Mouse (Mus musculus): ENCODE results near the gene Efna1. TPM values are rescaled to one million over a fixed set of nuclear protein-coding genes. Genes with fewer than 3 reads are reported as not detected.

Efna1 gene
- polyA plus RNA-seq, 1 experiment from 2014 or later = 55.8 TPM

DNA sequence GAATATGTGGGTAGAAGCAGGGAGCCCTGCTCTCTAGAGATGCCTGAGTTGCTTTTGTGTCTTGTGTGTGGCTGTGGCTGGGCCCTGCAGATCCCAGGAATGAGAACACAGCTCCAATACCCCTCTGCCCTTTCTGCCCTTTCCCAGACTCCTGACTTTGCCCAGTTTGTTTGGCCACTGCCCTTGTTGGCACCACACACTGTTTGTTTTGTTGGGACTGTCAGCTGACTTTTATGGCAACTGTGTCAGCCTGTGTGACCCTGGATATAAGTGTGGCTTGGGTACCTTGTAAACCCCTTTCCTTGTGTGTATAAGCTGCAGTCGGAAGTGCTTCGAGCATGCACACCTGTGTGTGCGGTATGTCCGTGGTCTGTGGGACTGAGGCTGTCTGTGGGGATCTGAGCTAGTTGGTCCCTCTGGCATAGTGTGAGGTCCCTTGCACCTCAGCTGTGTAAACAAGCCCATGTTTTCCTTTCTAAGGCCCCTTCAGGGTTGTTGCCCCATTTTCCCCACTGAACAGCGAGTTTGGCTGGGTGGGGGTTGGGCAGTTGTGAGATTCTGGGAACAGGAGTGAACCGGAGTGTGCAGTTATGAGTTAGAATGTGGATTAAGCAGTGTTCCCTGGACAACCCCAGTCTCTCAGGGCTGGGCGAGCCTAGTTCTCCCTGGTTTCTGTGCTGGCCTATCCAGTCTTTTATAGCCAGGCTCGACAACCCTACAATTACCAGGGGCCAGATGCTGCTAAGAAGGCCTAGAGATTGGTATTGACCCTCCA, 24.8 kb upstream of the Efna1 start:
- WGBS = 52% methylated on average over 8 of the region's 8 CpGs
- ATAC-seq (ENCODE audit: insufficient number of reproducible peaks, low FRiP score, low TSS enrichment, low read depth) = 0 out of 2 replicates have a peak, but pooled peaks have one; percentile 22
- no peaks in the 10 kb centered on the region for H3K27me3 ChIP-seq
- H3K4me3 ChIP-seq (replicated peaks) = no peak overlapping the region
- peaks cover 15% of the 10 kb centered on the region for H3K4me1 ChIP-seq
- H3K9me3 ChIP-seq (replicated peaks) = no peaks in the 10 kb centered on the region
- H3K27ac ChIP-seq (replicated peaks) = no peak overlapping the region
- H3K36me3 ChIP-seq = no peaks in the 10 kb centered on the region
- H3K9ac ChIP-seq = no peak overlapping the region
- no peak overlapping the region for H3K4me2 ChIP-seq (replicated peaks)

DNA sequence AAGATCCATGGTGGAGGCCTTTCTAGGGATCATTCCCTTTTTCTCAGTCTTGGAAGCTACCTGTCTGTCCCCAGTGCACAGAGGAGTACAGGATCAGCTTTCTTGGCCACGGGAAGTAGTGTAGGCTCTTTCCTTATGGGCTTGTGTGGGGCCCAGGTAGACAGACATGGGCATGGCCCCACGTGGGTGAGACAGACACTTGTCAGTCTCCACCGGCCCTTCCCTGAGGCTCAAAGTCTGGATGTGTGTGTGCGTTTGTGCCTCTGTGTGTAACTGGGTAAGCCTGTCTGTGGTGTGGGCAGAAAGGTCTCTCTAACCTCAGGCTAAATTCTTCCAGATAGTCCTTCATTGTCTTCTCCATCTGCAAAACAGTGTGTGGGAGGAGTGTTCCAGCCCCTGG, 24.2 kb upstream of the Efna1 start:
- Histone ChIP-seq H3K36me3 (no peaks in the 10 kb centered on the region), H3K4me3 (replicated peaks) (no peak overlapping the region), H3K9me3 (replicated peaks) (no peaks in the 10 kb centered on the region), H3K9ac (no peak overlapping the region), H3K4me2 (replicated peaks) (no peak overlapping the region), H3K4me1 (peaks cover 16% of the 10 kb centered on the region), H3K27me3 (no peaks in the 10 kb centered on the region), H3K27ac (replicated peaks) (no peak overlapping the region)
- WGBS = 34% methylated on average over 4 of the region's 4 CpGs
- no peak for ATAC-seq (ENCODE audit: insufficient number of reproducible peaks, low FRiP score, low TSS enrichment, low read depth)

DNA sequence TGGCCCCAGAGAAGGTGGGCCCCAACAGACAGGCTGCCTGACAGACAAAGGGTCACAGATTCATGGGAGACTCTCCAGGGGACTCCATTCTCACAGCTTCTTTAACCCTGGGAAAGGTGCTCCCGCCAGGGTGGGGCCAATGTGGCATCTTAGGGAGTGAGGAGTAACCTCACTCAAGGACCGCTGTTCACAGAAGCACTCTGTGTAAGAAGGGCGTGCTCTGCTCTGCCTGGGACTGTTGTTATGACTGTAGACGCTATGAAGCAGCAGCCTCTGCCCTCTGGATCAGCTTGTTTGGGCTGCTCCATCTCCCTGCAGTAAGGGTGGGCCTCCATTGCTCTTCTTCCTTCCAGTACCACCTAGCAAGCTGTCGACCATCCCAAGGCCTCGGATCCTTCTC, 23.5 kb upstream of the Efna1 start:
- H3K27ac ChIP-seq (replicated peaks) = no peak overlapping the region
- no peak for ATAC-seq (ENCODE audit: insufficient number of reproducible peaks, low FRiP score, low TSS enrichment, low read depth)
- no peaks in the 10 kb centered on the region for H3K36me3 ChIP-seq
- H3K4me1 ChIP-seq = peaks cover 22% of the 10 kb centered on the region
- 63% methylated on average over 6 of the region's 6 CpGs for WGBS
- no peaks in the 10 kb centered on the region for H3K9me3 ChIP-seq (replicated peaks)
- H3K4me3 ChIP-seq (replicated peaks) = no peak overlapping the region
- no peak overlapping the region for H3K9ac ChIP-seq
- no peak overlapping the region for H3K4me2 ChIP-seq (replicated peaks)
- H3K27me3 ChIP-seq = no peaks in the 10 kb centered on the region

- no peak for ATAC-seq (ENCODE audit: insufficient number of reproducible peaks, low FRiP score, low TSS enrichment, low read depth)
- no peak overlapping the region for H3K27ac ChIP-seq (replicated peaks)
- no peak overlapping the region for H3K9ac ChIP-seq
- no peaks in the 10 kb centered on the region for H3K9me3 ChIP-seq (replicated peaks)
- 70% methylated on average over 2 of the region's 2 CpGs for WGBS
- no peaks in the 10 kb centered on the region for H3K36me3 ChIP-seq
- H3K4me2 ChIP-seq (replicated peaks) = no peak overlapping the region
- peaks cover 26% of the 10 kb centered on the region for H3K4me1 ChIP-seq
- H3K27me3 ChIP-seq = no peaks in the 10 kb centered on the region
- H3K4me3 ChIP-seq (replicated peaks) = no peak overlapping the region
Measured at GRCm38 (mm10) chr3:89300514-89300913, 19.6 kb upstream of the Efna1 start.

GRCm38 (mm10) chr3:89300071-89300470, 19.1 kb upstream of the Efna1 start:
- H3K27me3 ChIP-seq = no peaks in the 10 kb centered on the region
- H3K9me3 ChIP-seq (replicated peaks) = no peaks in the 10 kb centered on the region
- H3K4me2 ChIP-seq (replicated peaks) = peak overlapping the region; percentile 57
- H3K4me1 ChIP-seq = peaks cover 21% of the 10 kb centered on the region
- no peak overlapping the region for H3K27ac ChIP-seq (replicated peaks)
- ATAC-seq (ENCODE audit: insufficient number of reproducible peaks, low FRiP score, low TSS enrichment, low read depth) = no peak
- no peaks in the 10 kb centered on the region for H3K36me3 ChIP-seq
- 33% methylated on average over 1 of the region's 1 CpGs for WGBS
- H3K4me3 ChIP-seq (replicated peaks) = peak overlapping the region; percentile 25
- H3K9ac ChIP-seq = 0 out of 2 replicates have a peak overlapping the region, but pooled peaks have one; percentile 7

DNA sequence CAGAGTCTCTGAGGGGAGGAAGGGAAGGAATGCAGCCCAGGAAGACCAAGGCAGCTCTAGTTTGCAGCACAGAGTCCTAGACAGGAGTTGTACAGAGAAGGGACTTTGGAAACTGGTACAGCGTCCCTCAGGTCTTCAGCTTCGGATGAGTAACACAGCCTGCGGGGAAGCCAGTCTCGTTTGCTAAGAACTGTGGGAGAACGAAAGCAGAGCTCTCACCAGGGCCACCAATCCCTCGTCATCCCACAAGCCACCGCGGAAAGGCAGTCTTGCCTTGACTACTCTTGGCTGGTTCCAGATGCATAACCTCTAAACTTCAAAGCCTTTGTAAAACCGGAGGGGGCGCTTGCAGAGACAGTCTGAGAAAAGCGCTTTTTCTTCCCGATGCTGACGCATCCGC, 18.6 kb upstream of the Efna1 start:
- no peak for ATAC-seq (ENCODE audit: insufficient number of reproducible peaks, low FRiP score, low TSS enrichment, low read depth)
- WGBS = 3% methylated on average over 14 of the region's 14 CpGs
- Histone ChIP-seq H3K4me3 (replicated peaks) (peak overlapping the region; percentile 25), H3K27me3 (no peaks in the 10 kb centered on the region), H3K4me1 (peaks cover 18% of the 10 kb centered on the region; the same call in 1 of the 2 replicates), H3K9ac (0 out of 2 replicates have a peak overlapping the region, but pooled peaks have one; percentile 7), H3K9me3 (replicated peaks) (no peaks in the 10 kb centered on the region), H3K36me3 (no peaks in the 10 kb centered on the region), H3K27ac (replicated peaks) (no peak overlapping the region), H3K4me2 (replicated peaks) (peak overlapping the region; percentile 57)

GRCm38 (mm10) chr3:89298908-89299307, 18.0 kb upstream of the Efna1 start:
- H3K9me3 ChIP-seq (replicated peaks) = no peaks in the 10 kb centered on the region
- peaks cover 18% of the 10 kb centered on the region; the same call in 1 of the 2 replicates for H3K4me1 ChIP-seq
- WGBS = 83% methylated on average over 6 of the region's 6 CpGs
- no peaks in the 10 kb centered on the region for H3K27me3 ChIP-seq
- H3K36me3 ChIP-seq = no peaks in the 10 kb centered on the region
- H3K27ac ChIP-seq (replicated peaks) = no peak overlapping the region
- H3K9ac ChIP-seq = no peak overlapping the region
- no peak overlapping the region; the same call in 1 of the 2 replicates for H3K4me3 ChIP-seq (replicated peaks)
- peak overlapping the region; percentile 57; the same call in 1 of the 2 replicates for H3K4me2 ChIP-seq (replicated peaks)
- no peak for ATAC-seq (ENCODE audit: insufficient number of reproducible peaks, low FRiP score, low TSS enrichment, low read depth)

- H3K27ac ChIP-seq (replicated peaks) = no peak overlapping the region
- peaks cover 18% of the 10 kb centered on the region; the same call in 1 of the 2 replicates for H3K4me1 ChIP-seq
- H3K4me3 ChIP-seq (replicated peaks) = no peak overlapping the region
- H3K9me3 ChIP-seq (replicated peaks) = no peaks in the 10 kb centered on the region
- no peak overlapping the region for H3K4me2 ChIP-seq (replicated peaks)
- no peaks in the 10 kb centered on the region for H3K36me3 ChIP-seq
- H3K27me3 ChIP-seq = no peaks in the 10 kb centered on the region
- no peak for ATAC-seq (ENCODE audit: insufficient number of reproducible peaks, low FRiP score, low TSS enrichment, low read depth)
- H3K9ac ChIP-seq = no peak overlapping the region
- 65% methylated on average over 11 of the region's 11 CpGs for WGBS
Measured at GRCm38 (mm10) chr3:89296761-89297396, 15.9 kb upstream of the Efna1 start.

GRCm38 (mm10) chr3:89295685-89296230, 14.8 kb upstream of the Efna1 start:
- no peak for ATAC-seq (ENCODE audit: insufficient number of reproducible peaks, low FRiP score, low TSS enrichment, low read depth)
- Histone ChIP-seq H3K4me2 (replicated peaks) (no peak overlapping the region), H3K27me3 (no peaks in the 10 kb centered on the region), H3K27ac (replicated peaks) (no peak overlapping the region), H3K4me3 (replicated peaks) (no peak overlapping the region), H3K9ac (no peak overlapping the region), H3K4me1 (peaks cover 26% of the 10 kb centered on the region; the same call in 1 of the 2 replicates), H3K36me3 (no peaks in the 10 kb centered on the region), H3K9me3 (replicated peaks) (no peaks in the 10 kb centered on the region)
- WGBS = 67% methylated on average over 8 of the region's 8 CpGs

- H3K4me3 ChIP-seq (replicated peaks) = no peak overlapping the region
- H3K4me1 ChIP-seq = peaks cover 16% of the 10 kb centered on the region; the same call in 1 of the 2 replicates
- no peak for ATAC-seq (ENCODE audit: insufficient number of reproducible peaks, low FRiP score, low TSS enrichment, low read depth)
- 79% methylated on average over 5 of the region's 5 CpGs for WGBS
- H3K4me2 ChIP-seq (replicated peaks) = no peak overlapping the region
- H3K27ac ChIP-seq (replicated peaks) = no peak overlapping the region
- no peak overlapping the region for H3K9ac ChIP-seq
- H3K36me3 ChIP-seq = no peaks in the 10 kb centered on the region
- no peaks in the 10 kb centered on the region for H3K9me3 ChIP-seq (replicated peaks)
- H3K27me3 ChIP-seq = no peaks in the 10 kb centered on the region
Measured at GRCm38 (mm10) chr3:89294195-89294594, 13.3 kb upstream of the Efna1 start.

GRCm38 (mm10) chr3:89293247-89293918, 12.4 kb upstream of the Efna1 start:
- Histone ChIP-seq H3K36me3 (no peaks in the 10 kb centered on the region), H3K4me2 (replicated peaks) (no peak overlapping the region), H3K9ac (no peak overlapping the region), H3K27me3 (no peaks in the 10 kb centered on the region), H3K9me3 (replicated peaks) (no peaks in the 10 kb centered on the region), H3K27ac (replicated peaks) (no peak overlapping the region), H3K4me3 (replicated peaks) (no peak overlapping the region), H3K4me1 (peaks cover 13% of the 10 kb centered on the region; the same call in 1 of the 2 replicates)
- WGBS = 90% methylated on average over 11 of the region's 11 CpGs
- ATAC-seq (ENCODE audit: insufficient number of reproducible peaks, low FRiP score, low TSS enrichment, low read depth) = no peak

All from embryonic facial prominence, embryonic 15.5 days (tissue).